Mouse (Mus musculus) layer of hippocampus, adult 11-12 months (tissue): ENCODE measurements around the gene Sec11a.
"Not testable (repeated sequence)": the region's sequence is repeated elsewhere in the genome, so short reads cannot be mapped to it uniquely, and the experiment has no call there.

Source experiments
- DNase-seq: peaks from one replicate; pipeline ENCODE4 v3.0.0; 2022; ENCODE audit warnings: low spot score

Sec11a gene

GRCm38 (mm10) chr7:80947445-80948350 lies at the start of gene Sec11a:
Sec11a (minus strand) TSS chr7:80947780.
- peak; percentile 95 for DNase-seq

DNA sequence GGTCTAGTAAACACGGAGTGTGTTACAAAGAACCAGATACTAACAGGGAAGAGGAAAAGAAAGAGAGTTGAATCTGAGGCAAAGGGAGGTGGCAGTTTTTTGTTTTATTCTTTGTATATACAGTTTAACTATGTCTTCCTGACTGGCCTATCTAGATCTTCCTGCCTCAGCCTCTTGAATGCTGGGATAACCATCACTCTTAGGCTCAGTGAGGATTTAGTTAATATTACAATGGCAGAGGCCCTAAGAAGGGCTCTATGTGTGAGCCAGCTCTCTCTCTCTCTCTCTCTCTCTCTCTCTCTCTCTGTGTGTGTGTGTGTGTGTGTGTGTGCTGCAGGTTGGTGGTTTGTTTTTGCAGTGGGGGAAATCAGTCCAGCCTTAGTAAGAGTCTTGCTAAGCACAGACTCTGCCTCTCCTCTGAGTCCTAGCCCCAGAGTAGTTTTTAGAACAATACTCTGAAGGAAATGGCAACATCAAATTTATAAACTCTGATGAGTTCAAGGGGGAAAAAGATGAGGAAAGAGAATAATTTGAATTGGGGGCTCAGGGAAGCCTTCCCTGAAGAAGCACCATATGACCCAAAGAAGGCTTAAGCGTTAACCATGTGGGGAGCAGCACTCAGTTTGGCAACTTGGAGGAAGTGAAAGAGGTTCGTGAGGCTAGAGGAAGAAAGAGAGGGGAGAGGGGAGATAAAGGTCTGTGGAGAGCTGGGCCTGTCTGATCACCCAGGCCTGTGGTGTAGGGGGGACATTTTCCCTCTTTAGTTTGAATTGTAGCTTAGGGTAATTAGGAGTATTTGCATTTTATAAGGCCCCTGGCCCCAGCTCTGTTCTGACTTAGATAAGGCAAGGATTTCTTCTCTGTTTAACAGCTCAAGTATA lies 47.9 kb upstream of the Sec11a start:
- DNase-seq: no peak

GRCm38 (mm10) chr7:80994663-80995005 lies 47.1 kb upstream of the Sec11a start:
- DNase-seq: no peak

DNA sequence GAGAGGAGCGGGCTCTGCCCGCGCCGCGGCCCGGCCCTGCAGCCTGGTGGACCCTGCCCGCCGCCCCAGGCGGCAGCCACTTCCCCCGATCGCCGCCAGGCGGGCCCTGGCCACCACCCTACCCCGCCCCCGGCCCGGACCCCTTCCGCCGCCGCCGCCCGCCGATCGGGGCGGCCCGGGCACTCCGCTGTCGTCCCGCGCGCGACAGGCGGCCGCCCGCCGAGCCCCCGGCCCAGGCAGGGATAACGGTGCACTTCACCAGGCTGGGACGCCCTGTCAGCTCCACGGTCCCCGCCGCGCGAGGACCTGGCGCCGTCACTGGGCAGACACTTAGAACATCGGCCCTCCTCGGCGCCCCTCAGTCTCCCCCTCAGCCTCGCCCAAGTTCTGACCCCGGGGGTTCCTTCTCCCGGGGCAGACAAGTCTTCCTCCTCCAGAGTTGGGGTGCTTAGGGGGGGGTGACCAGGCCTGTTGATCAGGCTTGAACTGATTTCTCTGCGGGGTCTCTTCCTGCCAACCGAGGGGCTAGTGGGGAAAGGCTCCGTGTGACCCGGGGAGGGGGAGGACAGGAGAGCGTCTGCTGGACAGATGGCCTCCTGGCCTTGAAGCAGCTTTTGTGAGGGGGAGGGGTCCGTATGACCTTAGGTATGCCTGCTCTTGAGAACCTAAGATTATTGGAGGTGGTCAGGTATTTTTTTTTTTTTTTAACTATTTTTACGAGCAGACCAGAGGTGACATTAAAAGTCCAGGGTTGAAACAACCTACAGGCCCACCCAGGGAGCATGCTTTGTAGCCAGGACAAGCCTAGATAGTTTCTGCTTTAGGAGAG lies 46.5 kb upstream of the Sec11a start:
- no peak for DNase-seq

DNA sequence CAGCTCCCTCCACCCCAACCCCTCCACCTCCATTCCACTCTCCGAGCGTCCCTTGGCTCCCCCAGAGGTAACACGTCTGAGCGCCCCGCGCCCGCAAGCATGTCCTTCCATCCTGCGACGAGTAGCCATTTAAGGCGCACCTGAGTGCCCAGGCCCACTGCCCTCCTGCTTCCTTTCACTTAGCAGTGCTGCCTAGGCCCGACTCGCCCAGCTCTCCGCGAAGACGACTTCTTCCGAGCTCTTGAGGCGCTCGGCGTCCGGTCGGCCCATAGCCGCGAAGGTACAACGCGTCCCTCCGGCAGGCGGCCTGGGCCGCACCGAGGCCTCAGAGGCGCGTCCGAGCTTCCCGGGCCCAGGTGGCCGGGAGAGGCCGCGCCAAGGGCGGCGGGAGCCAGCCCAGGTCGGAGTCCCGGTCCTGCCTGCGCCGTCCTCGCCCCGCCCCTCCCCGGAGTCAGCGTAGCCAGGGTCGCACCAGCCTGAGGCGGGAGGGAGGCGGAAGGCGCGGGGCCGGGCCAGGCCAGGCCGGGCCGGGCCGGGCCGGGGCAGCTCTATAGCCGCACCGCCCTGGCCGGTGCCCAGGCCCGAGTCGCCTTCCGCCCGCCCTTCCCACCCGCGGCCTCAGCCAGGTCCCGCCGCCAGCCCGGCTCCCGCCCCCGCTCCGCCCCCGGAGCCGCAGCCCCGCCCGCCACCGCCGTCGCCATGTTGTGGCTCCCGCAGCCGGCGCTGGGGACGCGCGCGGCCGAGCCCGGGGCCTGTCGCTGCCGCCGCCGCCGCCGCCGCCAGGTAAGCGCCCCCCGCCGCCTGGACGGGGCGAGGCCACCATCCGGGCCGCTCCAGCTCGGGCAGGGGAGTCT lies 45.6 kb upstream of the Sec11a start, which contains the start of gene Zfp592:
Gene Zfp592, plus strand, starts transcription at position 702 of the 854 bp plus-strand sequence.
- peak; percentile 68 for DNase-seq

GRCm38 (mm10) chr7:80992631-80992979 lies 45.0 kb upstream of the Sec11a start:
- DNase-seq: no peak

DNA sequence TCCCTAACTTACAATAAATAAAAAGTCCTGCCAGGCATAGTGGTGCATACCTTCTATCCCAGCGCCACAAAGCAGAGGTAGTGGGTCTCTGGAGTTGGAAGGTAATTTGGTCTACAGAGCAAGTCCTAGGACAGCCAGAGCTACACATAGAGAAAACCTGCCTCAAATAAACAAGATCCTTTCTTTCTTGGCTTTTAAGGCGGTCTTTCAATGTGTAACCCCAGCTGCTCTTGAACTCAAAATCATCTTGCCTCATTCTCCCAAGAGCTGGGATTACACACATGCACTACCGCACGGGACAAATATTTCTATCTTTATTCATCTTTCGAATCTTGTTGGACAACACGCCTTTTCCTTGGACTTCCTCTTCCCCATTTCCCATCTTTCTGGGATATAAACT lies 44.5 kb upstream of the Sec11a start:
- no peak for DNase-seq

DNA sequence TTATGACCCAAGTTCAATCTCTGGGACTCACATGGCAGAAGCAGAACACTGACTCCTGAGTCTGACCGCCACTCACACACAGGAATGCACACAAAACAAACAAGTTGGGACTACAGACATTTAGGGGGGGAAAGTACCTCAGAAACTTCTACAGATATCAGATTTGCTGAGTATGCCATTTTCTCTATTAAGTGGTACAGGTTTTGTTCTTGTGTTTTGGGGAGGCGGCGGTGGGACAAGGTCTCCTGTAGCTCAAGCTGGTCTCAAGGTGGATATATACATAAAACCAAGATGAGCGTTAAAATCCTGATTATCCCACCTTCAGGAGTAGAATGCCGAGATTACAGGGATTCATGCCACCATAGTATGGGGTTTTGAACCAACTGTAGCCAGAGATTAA lies 44.0 kb upstream of the Sec11a start:
- no peak for DNase-seq

DNA sequence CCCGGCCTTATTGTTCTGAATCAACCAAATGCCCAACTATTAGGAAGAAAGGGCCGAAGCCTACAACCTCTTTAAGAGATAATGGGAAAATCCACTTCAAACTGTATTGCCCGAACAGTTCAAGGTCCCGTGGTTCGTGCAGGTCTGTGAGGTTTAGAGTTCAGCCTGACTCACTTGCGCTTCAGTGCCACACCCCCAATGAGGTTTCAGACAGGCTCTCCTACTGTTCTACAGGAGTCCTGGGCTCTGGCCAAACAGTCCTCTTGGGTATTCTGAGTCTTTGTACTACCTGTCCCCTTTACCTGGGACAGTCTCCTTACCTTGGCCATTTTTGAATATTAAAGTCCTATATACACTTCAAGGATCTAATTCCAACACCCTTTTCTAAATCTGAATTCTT lies 42.7 kb upstream of the Sec11a start:
- no peak for DNase-seq

- DNase-seq: no peak
Measured at GRCm38 (mm10) chr7:80987805-80988625, 40.4 kb upstream of the Sec11a start.

DNA sequence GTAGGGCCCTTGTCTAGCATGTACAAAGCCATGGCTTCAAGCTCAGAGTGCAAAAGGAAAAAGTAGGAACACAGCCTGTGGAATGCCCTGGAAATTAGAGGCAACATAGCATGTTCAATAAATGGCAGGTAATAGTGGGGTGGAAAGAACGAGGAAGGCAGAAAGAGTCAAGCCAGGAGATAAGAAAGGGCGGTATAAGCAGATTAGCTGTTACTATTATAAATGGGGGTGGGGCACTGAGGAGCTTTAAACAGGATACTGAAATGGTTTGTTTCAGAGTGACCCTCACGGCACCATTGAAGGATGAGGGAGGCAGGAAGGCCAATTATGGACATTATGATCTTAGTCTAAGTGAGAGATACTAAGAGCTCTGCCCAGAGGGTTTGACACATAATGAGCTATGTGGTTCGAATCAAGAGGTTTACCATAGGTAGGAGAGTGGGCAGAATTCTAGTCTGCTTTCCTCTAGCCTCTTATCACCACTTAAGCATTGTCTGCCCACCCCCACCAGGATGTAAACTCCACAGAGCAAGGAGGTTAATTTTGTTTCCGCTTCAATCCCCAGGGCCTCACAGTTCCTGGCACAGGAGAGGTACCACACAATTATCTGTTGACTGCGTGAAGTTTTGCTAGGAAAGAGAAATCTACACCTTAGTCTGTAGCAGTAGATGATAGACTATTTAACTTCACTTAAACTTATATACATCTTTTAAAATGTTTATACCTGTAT lies 39.0 kb upstream of the Sec11a start:
- no peak for DNase-seq

DNA sequence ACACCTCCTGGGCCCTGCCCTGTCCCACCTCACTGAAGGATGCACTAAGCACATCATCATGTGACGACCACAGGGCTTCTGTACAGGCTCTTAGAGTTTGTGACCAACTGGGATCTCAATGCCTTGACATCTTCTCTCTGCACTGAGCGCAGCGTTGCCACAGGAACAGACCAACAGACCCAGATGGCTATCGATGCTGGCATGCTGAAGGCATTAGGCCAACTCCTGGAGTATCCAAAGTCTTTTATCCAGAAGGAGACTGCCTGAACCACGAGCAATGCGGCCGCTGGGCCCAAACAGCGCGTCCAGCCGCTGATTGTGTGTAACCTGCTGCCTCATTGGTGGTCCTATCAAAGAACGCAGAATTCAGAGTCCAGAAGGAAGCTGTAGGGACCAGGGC lies 33.0 kb upstream of the Sec11a start:
- DNase-seq: no peak

GRCm38 (mm10) chr7:80973638-80974015 lies 26.0 kb upstream of the Sec11a start:
- DNase-seq: not testable (repeated sequence)

DNA sequence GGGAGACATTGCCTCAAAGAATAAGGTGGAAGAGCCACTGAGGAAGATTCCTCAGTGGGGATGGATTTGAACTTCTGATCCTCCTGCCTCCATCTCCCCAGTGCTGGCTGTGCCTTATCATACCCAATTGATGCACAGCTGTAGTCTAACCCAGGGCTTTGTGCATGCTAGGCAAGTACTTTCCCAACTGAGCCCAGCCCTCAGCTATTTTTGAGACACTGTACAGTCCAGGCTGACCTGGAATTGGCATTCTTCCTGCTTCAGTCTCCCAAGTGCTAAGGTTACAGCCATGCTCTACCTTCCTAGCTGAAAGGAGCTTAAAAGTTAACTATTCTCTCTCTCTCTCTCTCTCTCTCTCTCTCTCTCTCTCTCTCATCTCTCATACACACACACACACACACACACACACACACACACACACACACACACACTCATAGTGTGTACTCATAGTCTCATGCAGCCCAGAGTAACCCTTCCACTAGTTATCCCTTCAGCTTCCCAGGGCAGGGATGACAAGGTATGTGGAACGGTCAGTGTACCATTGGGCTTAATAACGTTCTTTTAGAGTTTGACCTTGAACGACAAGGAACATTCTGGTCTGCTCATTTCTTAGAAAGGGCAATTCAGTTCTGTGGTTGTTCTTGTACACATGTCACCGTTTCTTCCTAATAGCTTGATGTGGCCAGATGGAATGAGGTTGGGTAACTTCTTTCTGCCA lies 25.5 kb upstream of the Sec11a start:
- DNase-seq: not testable (repeated sequence)

DNA sequence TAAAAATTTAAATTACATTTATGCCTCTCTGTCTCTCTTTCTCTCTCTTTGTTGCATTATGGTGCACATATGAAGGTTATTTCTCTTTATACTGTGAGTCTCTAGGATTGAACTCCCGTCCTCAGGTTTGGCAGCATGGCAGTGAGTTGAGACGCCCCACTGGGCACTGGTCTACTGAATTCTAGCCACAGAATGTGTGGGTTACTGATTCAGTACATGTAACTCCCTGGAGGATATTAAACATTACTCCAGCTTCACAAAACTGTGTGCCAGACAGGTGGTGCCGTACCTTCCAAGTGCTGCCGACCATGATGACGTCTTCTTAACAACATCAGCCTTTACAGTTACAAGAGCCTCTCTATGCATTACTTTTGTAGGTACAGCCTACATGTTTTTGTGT lies 24.5 kb upstream of the Sec11a start:
- DNase-seq: no peak

DNA sequence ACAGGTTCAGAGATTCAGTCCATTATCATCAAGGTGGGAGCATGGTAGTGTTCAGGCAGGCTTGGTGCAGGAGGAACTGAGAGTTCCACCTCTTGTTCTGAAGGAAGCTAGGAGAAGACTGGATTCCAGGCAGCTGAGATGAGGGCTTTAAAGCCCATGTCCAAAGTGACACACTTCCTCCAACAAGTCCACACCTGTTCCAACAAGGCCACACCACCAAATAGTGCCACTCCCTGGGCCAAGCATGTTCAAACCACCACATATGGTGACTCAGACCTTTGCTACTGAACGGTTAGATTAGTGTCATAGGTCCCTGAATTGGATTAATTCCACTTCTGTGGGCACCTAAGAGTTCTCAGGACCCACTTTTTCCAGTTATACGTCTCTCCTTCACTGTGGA lies 23.8 kb upstream of the Sec11a start:
- no peak for DNase-seq

DNA sequence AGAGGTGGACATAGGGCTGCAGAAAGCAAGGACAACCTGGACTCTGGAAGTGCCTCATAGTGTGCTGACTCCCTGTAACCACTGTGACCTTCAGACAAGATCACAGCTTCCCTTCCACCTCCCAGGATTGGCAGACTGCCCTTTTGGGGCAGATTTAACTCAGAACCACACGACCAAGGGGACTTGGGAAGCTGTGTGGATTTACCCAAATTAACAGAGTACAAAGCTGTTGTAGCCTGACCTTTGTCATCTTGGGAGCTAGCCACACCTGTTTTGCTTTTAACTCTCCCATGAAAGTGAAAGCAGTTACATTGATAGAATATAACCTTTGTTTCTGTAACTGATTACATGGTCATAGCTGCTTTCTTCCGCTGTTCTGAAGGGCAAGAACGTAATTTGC lies 23.3 kb upstream of the Sec11a start:
- DNase-seq: no peak

GRCm38 (mm10) chr7:80962799-80963198 lies 15.2 kb upstream of the Sec11a start:
- no peak for DNase-seq

DNA sequence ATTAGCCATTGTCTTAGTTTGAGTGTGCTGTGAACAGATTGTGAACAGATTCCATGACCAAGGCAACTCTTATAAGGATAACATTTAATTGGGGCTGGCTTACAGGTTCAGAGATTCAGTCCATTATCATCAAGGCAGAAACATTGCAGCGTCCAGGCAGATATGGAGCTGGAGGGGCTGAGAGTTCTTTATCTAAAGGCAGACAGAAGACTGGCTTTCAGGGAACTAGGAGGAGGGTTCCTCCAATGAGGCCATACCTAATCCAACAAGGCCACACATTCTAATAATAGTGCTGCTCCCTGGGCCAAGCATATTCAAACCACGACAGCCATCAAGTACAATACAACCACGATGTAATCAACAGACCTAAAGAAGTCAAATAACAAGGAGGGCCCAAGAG lies 11.4 kb upstream of the Sec11a start:
- no peak for DNase-seq
